Mouse (Mus musculus) liver, embryonic 14.5 days (tissue): ENCODE results near the gene Cep85l. TPM values are rescaled to one million over a fixed set of nuclear protein-coding genes. Genes with fewer than 3 reads are reported as not detected.

Source experiments
- ATAC-seq: fragments of 200-750 bp; cut with Nextera tagmentation; 2 replicates; pipeline ENCODE4 v1.8.0; 2017; ENCODE audit warnings: moderate number of reproducible peaks, mild to moderate bottlenecking, moderate library complexity; ENCODE audit not compliant: insufficient read depth
- DNase-seq, 3 experiments: peaks; one replicate each; pipeline ENCODE4 v3.0.0-alpha.2; 2012 to 2013; ENCODE audit warnings: low read depth in 3 of 3, low spot score in 3 of 3
- H3K27ac ChIP-seq: fragments of 300-500 bp; sonication (generic); 2 replicates; pipeline ENCODE4 v1.5.1; 2014; ENCODE audit warnings: moderate library complexity, mild to moderate bottlenecking, control low read depth, inconsistent platforms
- H3K27me3 ChIP-seq: fragments of 300-500 bp; sonication (generic); 2 replicates; pipeline ENCODE4 v1.6.1; 2014; ENCODE audit warnings: mild to moderate bottlenecking, low read length, moderate library complexity; ENCODE audit not compliant: control insufficient read depth, insufficient read depth
- H3K36me3 ChIP-seq: fragments of 300-500 bp; sonication (generic); replicated peaks from 2 replicates; pipeline ENCODE4 v1.6.1; 2014; ENCODE audit warnings: low read depth; ENCODE audit not compliant: control insufficient read depth, insufficient read depth
- H3K4me1 ChIP-seq, 2 experiments: fragments of 200-500 bp in 1 of 2; fragments of 300-500 bp in 1 of 2; sonication (generic) in 1 of 2; replicated peaks; 2 replicates each; pipeline ENCODE4 v1.6.1; 2012 to 2014; ENCODE audit warnings: antibody characterized with exemption in 1 of 2, inconsistent platforms in 1 of 2, low read length in 1 of 2; ENCODE audit not compliant: control insufficient read depth in 2 of 2, insufficient read depth in 2 of 2
- H3K4me2 ChIP-seq: fragments of 300-500 bp; sonication (generic); 2 replicates; pipeline ENCODE4 v1.6.1; 2014; ENCODE audit warnings: low read depth, mild to moderate bottlenecking, control low read depth, moderate library complexity
- H3K4me3 ChIP-seq, 2 experiments: fragments of 200-500 bp in 1 of 2; fragments of 300-500 bp in 1 of 2; sonication (generic) in 1 of 2; 2 replicates each; pipeline ENCODE4 v1.5.1; 2012 to 2014; ENCODE audit warnings: low read depth in 2 of 2, low read length in 2 of 2, mild to moderate bottlenecking in 2 of 2, control low read depth in 1 of 2, inconsistent platforms in 1 of 2, moderate library complexity in 1 of 2; ENCODE audit not compliant: insufficient read depth in 1 of 2
- H3K9ac ChIP-seq: fragments of 300-500 bp; sonication (generic); replicated peaks from 2 replicates; pipeline ENCODE4 v1.6.1; 2014; ENCODE audit warnings: mild to moderate bottlenecking, control low read depth, moderate library complexity
- H3K9me3 ChIP-seq: fragments of 300-500 bp; sonication (generic); 2 replicates; pipeline ENCODE4 v1.6.1; 2016; ENCODE audit warnings: low read length, mixed read lengths; ENCODE audit not compliant: control insufficient read depth
- CTCF ChIP-seq: IDR thresholded peaks from 2 replicates; pipeline ENCODE4 v1.5.1; 2016; ENCODE audit warnings: antibody characterized with exemption, low read depth, control low read depth
- EP300 ChIP-seq: IDR thresholded peaks from 2 replicates; pipeline ENCODE4 v1.6.1; 2016; ENCODE audit warnings: antibody characterized with exemption, low read depth
- WGBS: fragments of 180-500 bp; shearing (Covaris S2); extraction: QIAGEN DNeasy Blood & Tissue Kit; methylation state at CpG from one replicate; pipeline ENCODE4 v1.1.7; 2014; ENCODE audit not compliant: insufficient replicate concordance; 5-methylcytosine and 5-hydroxymethylcytosine counted together
- polyA plus RNA-seq, 2 experiments: library from polyadenylated mRNA; depleted of rRNA in 1 of 2; stranded (reverse) in 1 of 2; unstranded in 1 of 2; fragments of >200 nt; fragmentation: Nextera tagmentation in 1 of 2; extraction: Ambion mirVana in 1 of 2; gene quantifications; 2 replicates each; pipeline versions ENCODE4 v1.2.1 to v1.2.3; 2012 to 2014

The Cep85l gene
- polyA plus RNA-seq, 2 experiments, result 1.2 to 1.8 TPM

GRCm38 (mm10) chr10:53326367-53326766 lies 53.4 kb downstream of the Cep85l start:
- peaks cover 0 to 4% of the 10 kb centered on the region in 2 experiments; a peak in 1 of 4 replicates for H3K4me1 ChIP-seq
- H3K9me3 ChIP-seq, result no peaks in the 10 kb centered on the region
- H3K36me3 ChIP-seq, result no peaks in the 10 kb centered on the region
- H3K9ac ChIP-seq, result no peak overlapping the region
- no peaks in the 10 kb centered on the region for H3K27me3 ChIP-seq
- TF ChIP-seq EP300, result no peak
- no peak for TF ChIP-seq CTCF
- H3K4me3 ChIP-seq, result no peak overlapping the region
- no peak for DNase-seq
- no peak for ATAC-seq
- H3K4me2 ChIP-seq, result no peak overlapping the region
- no peak overlapping the region for H3K27ac ChIP-seq

- H3K9me3 ChIP-seq, result no peaks in the 10 kb centered on the region
- H3K4me2 ChIP-seq, result no peak overlapping the region
- no peak overlapping the region for H3K4me3 ChIP-seq
- TF ChIP-seq CTCF, result no peak
- peak; percentile 44 for TF ChIP-seq EP300
- H3K4me1 ChIP-seq, result peaks cover 0 to 4% of the 10 kb centered on the region in 2 experiments; a peak in 1 of 4 replicates
- H3K9ac ChIP-seq, result no peak overlapping the region
- no peaks in the 10 kb centered on the region for H3K36me3 ChIP-seq
- peak; percentile 74 for ATAC-seq
- 13% methylated on average over 1 of the region's 1 CpGs for WGBS
- no peaks in the 10 kb centered on the region for H3K27me3 ChIP-seq
- H3K27ac ChIP-seq, result no peak overlapping the region
- DNase-seq, result no peak
These were observed 55.1 kb downstream of the Cep85l start for GRCm38 (mm10) chr10:53324663-53325062.

- Histone ChIP-seq H3K9ac (no peak overlapping the region), H3K4me2 (no peak overlapping the region), H3K27me3 (no peaks in the 10 kb centered on the region), H3K9me3 (no peaks in the 10 kb centered on the region), H3K4me1 (peaks cover 0 to 4% of the 10 kb centered on the region in 2 experiments; a peak in 1 of 4 replicates), H3K4me3 (no peak overlapping the region), H3K36me3 (no peaks in the 10 kb centered on the region), H3K27ac (no peak overlapping the region)
- DNase-seq (no peak), ATAC-seq (no peak)
- TF ChIP-seq EP300, result no peak
- no peak for TF ChIP-seq CTCF
These were observed 56.4 kb downstream of the Cep85l start for GRCm38 (mm10) chr10:53323367-53323766.

- H3K9ac ChIP-seq, result no peak overlapping the region
- H3K36me3 ChIP-seq, result no peaks in the 10 kb centered on the region
- DNase-seq (no peak), ATAC-seq (no peak)
- no peak overlapping the region for H3K27ac ChIP-seq
- H3K4me2 ChIP-seq, result no peak overlapping the region
- H3K4me1 ChIP-seq, result no peaks in the 10 kb centered on the region
- no peak overlapping the region for H3K4me3 ChIP-seq
- no peaks in the 10 kb centered on the region for H3K9me3 ChIP-seq
- 75% methylated on average over 3 of the region's 3 CpGs for WGBS
- H3K27me3 ChIP-seq, result no peaks in the 10 kb centered on the region
- TF ChIP-seq CTCF (no peak), EP300 (no peak)
These were observed 73.1 kb downstream of the Cep85l start for GRCm38 (mm10) chr10:53306674-53307073.

- no peak overlapping the region for H3K4me3 ChIP-seq
- no peaks in the 10 kb centered on the region for H3K9me3 ChIP-seq
- H3K4me2 ChIP-seq, result no peak overlapping the region
- ATAC-seq (no peak), DNase-seq (no peak)
- no peak overlapping the region for H3K9ac ChIP-seq
- WGBS, result 53% methylated on average over 3 of the region's 3 CpGs
- no peaks in the 10 kb centered on the region for H3K27me3 ChIP-seq
- no peak; the same call in 1 of the 2 replicates for TF ChIP-seq CTCF
- no peak for TF ChIP-seq EP300
- no peak overlapping the region for H3K27ac ChIP-seq
- H3K36me3 ChIP-seq, result no peaks in the 10 kb centered on the region
- no peaks in the 10 kb centered on the region for H3K4me1 ChIP-seq
These were observed 73.9 kb downstream of the Cep85l start for GRCm38 (mm10) chr10:53305867-53306266.
